18 mouse cellular contexts compared by ENCODE assay signal in genomic region chr7:122575056-122575455, GRCm38 (mm10).
DNase-seq lines count a peak whose midpoint lies in the region; TF ChIP-seq lines count a peak whose summit lies in the region.
"Had no signal": no experiment of that assay in that cellular context is flagged by ENCODE, and none has a peak within 500 bp of the region (broad histone marks: within the 10 kb centered on the region; RNA-seq: fewer than 3 reads in every experiment).

No protein-coding gene starts in this region.

- 78% methylated on average over 5 of the region's 5 CpGs for WGBS in heart, embryonic 10.5 days
- WGBS in olfactory bulb, adult 2 months, result 79% methylated on average over 5 of the region's 5 CpGs
- 84% methylated on average over 5 of the region's 5 CpGs for WGBS in lung, adult 2 months

- H3K36me3 ChIP-seq in heart, embryonic 10.5 days, result no peaks in the 10 kb centered on the region
- H3K36me3 ChIP-seq: embryonic facial prominence, embryonic 13.5 days; forebrain, embryonic 12.5 days; hindbrain, embryonic 10.5 days had no signal

- TF ChIP-seq POLR2A in olfactory bulb, adult 2 months (IDR thresholded peaks at IDR 0.05; ENCODE audit: insufficient read depth, low read depth, low read length), result no peak
- TF ChIP-seq POLR2A in lung, adult 2 months (IDR thresholded peaks at IDR 0.05; ENCODE audit: borderline replicate concordance, extremely low read depth, low read depth, low read length), result no peak

- DNase-seq in heart, embryonic 10.5 days (ENCODE audit: low spot score), result no peak
- DNase-seq in heart, postnatal 10 days, result no peak
- DNase-seq in layer of hippocampus, adult 2 months (ENCODE audit: low spot score in 2 of 2), result no peak
- no peak for DNase-seq in layer of hippocampus, adult 9-10 months (ENCODE audit: low spot score)
- peak; percentile 53 for DNase-seq in brain, adult 2 months (ENCODE audit: low read depth, low spot score)
- no peak for DNase-seq in lung, adult 2 months
- DNase-seq: adrenal gland, adult 2 months; adrenal gland, postnatal 25 days; cerebellum, adult 2 months; cerebellum, postnatal 14 days; gastrocnemius, adult 2 months; gastrocnemius, postnatal 25 days had no signal

- TF ChIP-seq CTCF in layer of hippocampus, adult 2 months (conservative IDR thresholded peaks at IDR 0.05), result no peak
- no peak for TF ChIP-seq CTCF in olfactory bulb, adult 2 months (IDR thresholded peaks at IDR 0.05; ENCODE audit: insufficient read depth, low read depth, low read length)
- TF ChIP-seq CTCF in lung, adult 2 months (IDR thresholded peaks at IDR 0.05; ENCODE audit: insufficient read depth, low read length), result no peak

- no peaks in the 10 kb centered on the region for H3K27me3 ChIP-seq in heart, embryonic 10.5 days (ENCODE audit: insufficient read depth, poor library complexity, severe bottlenecking)
- H3K27me3 ChIP-seq: CH12.LX; embryonic facial prominence, embryonic 13.5 days; forebrain, embryonic 12.5 days had no signal

- H3K4me1 ChIP-seq in heart, embryonic 10.5 days, result no peaks in the 10 kb centered on the region
- H3K4me1 ChIP-seq in olfactory bulb, adult 2 months (ENCODE audit: control insufficient read depth, insufficient read depth, low read length), result peaks cover 4% of the 10 kb centered on the region; the same call in 1 of the 2 replicates
- H3K4me1 ChIP-seq in lung, adult 2 months (ENCODE audit: control insufficient read depth, insufficient read depth, low read length), result no peaks in the 10 kb centered on the region

- H3K9me3 ChIP-seq in heart, embryonic 10.5 days, result no peaks in the 10 kb centered on the region
- H3K9me3 ChIP-seq: embryonic facial prominence, embryonic 13.5 days; forebrain, embryonic 12.5 days; hindbrain, embryonic 10.5 days had no signal

- no peak overlapping the region for H3K4me3 ChIP-seq in heart, embryonic 10.5 days
- no peak overlapping the region for H3K4me3 ChIP-seq in layer of hippocampus, adult 2 months
- H3K4me3 ChIP-seq in olfactory bulb, adult 2 months (ENCODE audit: insufficient read depth, low read depth, low read length), result no peak overlapping the region
- no peak overlapping the region for H3K4me3 ChIP-seq in lung, adult 2 months (replicated peaks; ENCODE audit: extremely low read depth, low read depth, low read length)
- H3K4me3 ChIP-seq: embryonic facial prominence, embryonic 13.5 days; forebrain, embryonic 12.5 days; gastrocnemius, adult 2 months; hindbrain, embryonic 10.5 days had no signal

- intact Hi-C loops in heart, postnatal 10 days (cut with DNase I), result no loop called here

- 0 out of 2 replicates have a peak overlapping the region, but pooled peaks have one; percentile 6 for H3K27ac ChIP-seq in heart, embryonic 10.5 days
- peak overlapping the region; percentile 77 for H3K27ac ChIP-seq in layer of hippocampus, adult 2 months
- H3K27ac ChIP-seq in olfactory bulb, adult 2 months (ENCODE audit: insufficient read depth, low read depth, low read length), result peak overlapping the region; percentile 21; the same call in 1 of the 2 replicates
- H3K27ac ChIP-seq: embryonic facial prominence, embryonic 13.5 days; forebrain, embryonic 12.5 days; gastrocnemius, adult 2 months; hindbrain, embryonic 10.5 days; hindbrain, embryonic 14.5 days had no signal

Comparison
In these comparisons a context has a peak if more than half of its experiments do, and no peak if none do; other contexts are left out.
1. H3K27ac ChIP-seq: peak in every context shown above with its lines; median percentile 77 in layer of hippocampus, adult 2 months; 21 in olfactory bulb, adult 2 months; 6 in heart, embryonic 10.5 days.